9 mouse cellular contexts compared by ENCODE assay signal in the genomic region with DNA sequence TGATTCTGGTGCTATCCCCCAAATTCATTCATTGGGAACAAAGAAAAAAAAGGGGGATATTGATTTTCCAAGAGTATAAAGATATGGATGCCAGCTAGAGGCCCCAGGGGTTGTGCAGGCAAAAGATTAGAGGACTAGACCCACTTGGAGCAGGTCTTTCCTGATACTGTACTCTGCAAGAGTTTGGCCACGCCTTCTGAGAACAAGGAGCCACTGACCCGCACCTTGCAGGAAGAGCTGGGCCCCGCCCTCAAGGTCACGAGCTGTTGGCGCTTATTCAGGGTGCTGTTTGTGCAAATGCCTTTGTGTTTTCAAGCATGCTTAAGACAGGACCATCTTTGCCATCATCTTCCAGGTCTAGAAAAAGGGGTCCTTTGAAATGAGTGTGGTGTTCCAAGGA. TPM values are rescaled to one million over a fixed set of nuclear protein-coding genes. Genes with fewer than 3 reads are reported as not detected.
DNase-seq lines count a peak whose midpoint lies in the region; ATAC-seq and TF ChIP-seq lines count a peak whose summit lies in the region.
"Had no signal": no experiment of that assay in that cellular context is flagged by ENCODE, and none has a peak within 500 bp of the region (broad histone marks: within the 10 kb centered on the region; RNA-seq: fewer than 3 reads in every experiment).

No protein-coding gene starts in this region.

- no peak for DNase-seq in limb, embryonic 11.5 days (ENCODE audit: low spot score)
- no peak for DNase-seq in limb, embryonic 10.5 days (ENCODE audit: low spot score)
- peak; percentile 43 for DNase-seq in R1 (ENCODE audit: low read depth, low spot score)
- DNase-seq in forebrain, embryonic 14.5 days (ENCODE audit: low spot score), result no peak
- no peak for DNase-seq in lung, postnatal 0 days (ENCODE audit: low spot score)
- DNase-seq in kidney, postnatal 10 days, result no peak
- no peak for DNase-seq in layer of hippocampus, postnatal 10 days (ENCODE audit: low spot score in 2 of 2)

- no peak overlapping the region for H3K4me2 ChIP-seq in limb, embryonic 11.5 days (ENCODE audit: low read depth, severe bottlenecking)
- no peak overlapping the region for H3K4me2 ChIP-seq in forebrain, embryonic 14.5 days (ENCODE audit: low read length)
- H3K4me2 ChIP-seq in neural tube, embryonic 13.5 days, result no peak overlapping the region
- H3K4me2 ChIP-seq in lung, postnatal 0 days (replicated peaks; ENCODE audit: low read depth, low read length), result no peak overlapping the region
- H3K4me2 ChIP-seq: heart, embryonic 11.5 days had no signal

- no peak for TF ChIP-seq EP300 in lung, postnatal 0 days (IDR thresholded peaks at IDR 0.05)

- 0 out of 2 replicates have a peak, but pooled peaks have one; percentile 26 for ATAC-seq in limb, embryonic 11.5 days (ENCODE audit: insufficient number of reproducible peaks, low FRiP score, low TSS enrichment, low read depth)
- ATAC-seq in forebrain, embryonic 14.5 days, result peak; percentile 41; the same call in 1 of the 2 replicates
- ATAC-seq in neural tube, embryonic 13.5 days (ENCODE audit: low read depth), result peak; percentile 40; the same call in 1 of the 2 replicates
- no peak for ATAC-seq in lung, postnatal 0 days

- H3K9me3 ChIP-seq in limb, embryonic 11.5 days (ENCODE audit: control insufficient read depth, low read length), result no peaks in the 10 kb centered on the region
- no peaks in the 10 kb centered on the region for H3K9me3 ChIP-seq in limb, embryonic 10.5 days (replicated peaks)
- H3K9me3 ChIP-seq in forebrain, embryonic 14.5 days (replicated peaks; ENCODE audit: control insufficient read depth, low read length), result no peaks in the 10 kb centered on the region
- H3K9me3 ChIP-seq in neural tube, embryonic 13.5 days, result peaks cover 3% of the 10 kb centered on the region; the same call in 1 of the 2 replicates
- no peaks in the 10 kb centered on the region for H3K9me3 ChIP-seq in lung, postnatal 0 days (ENCODE audit: low read length)

- 74% methylated on average over 5 of the region's 5 CpGs for WGBS in limb, embryonic 11.5 days
- 81% methylated on average over 5 of the region's 5 CpGs for WGBS in limb, embryonic 10.5 days
- 69% methylated on average over 5 of the region's 5 CpGs for WGBS in forebrain, embryonic 14.5 days
- 67% methylated on average over 5 of the region's 5 CpGs for WGBS in neural tube, embryonic 13.5 days
- 49% methylated on average over 5 of the region's 5 CpGs for WGBS in lung, postnatal 0 days

- H3K36me3 ChIP-seq in limb, embryonic 11.5 days (ENCODE audit: control insufficient read depth, insufficient read depth, low read length), result no peaks in the 10 kb centered on the region
- H3K36me3 ChIP-seq in limb, embryonic 10.5 days, result no peaks in the 10 kb centered on the region
- no peaks in the 10 kb centered on the region for H3K36me3 ChIP-seq in forebrain, embryonic 14.5 days (ENCODE audit: control insufficient read depth, insufficient read depth, low read length)
- H3K36me3 ChIP-seq in neural tube, embryonic 13.5 days, result no peaks in the 10 kb centered on the region
- H3K36me3 ChIP-seq in lung, postnatal 0 days (ENCODE audit: insufficient read depth, low read length), result no peaks in the 10 kb centered on the region

- no peak overlapping the region for H3K9ac ChIP-seq in limb, embryonic 11.5 days (ENCODE audit: low read length)
- H3K9ac ChIP-seq in forebrain, embryonic 14.5 days (ENCODE audit: low read length), result no peak overlapping the region
- no peak overlapping the region for H3K9ac ChIP-seq in neural tube, embryonic 13.5 days
- no peak overlapping the region for H3K9ac ChIP-seq in lung, postnatal 0 days (replicated peaks; ENCODE audit: low read depth)

- no peak overlapping the region for H3K27ac ChIP-seq in limb, embryonic 11.5 days (replicated peaks; ENCODE audit: low read depth, low read length)
- no peak overlapping the region for H3K27ac ChIP-seq in limb, embryonic 10.5 days
- H3K27ac ChIP-seq in forebrain, embryonic 14.5 days (ENCODE audit: low read depth, low read length), result no peak overlapping the region; the same call in 1 of the 2 replicates
- peak overlapping the region; percentile 59 for H3K27ac ChIP-seq in neural tube, embryonic 13.5 days (replicated peaks)
- no peak overlapping the region for H3K27ac ChIP-seq in lung, postnatal 0 days (ENCODE audit: low read length)

- no peaks in the 10 kb centered on the region for H3K4me1 ChIP-seq in limb, embryonic 11.5 days (ENCODE audit: control insufficient read depth, insufficient read depth, low read length)
- peaks cover 14% of the 10 kb centered on the region for H3K4me1 ChIP-seq in limb, embryonic 10.5 days
- peaks cover 7% of the 10 kb centered on the region; the same call in 1 of the 2 replicates for H3K4me1 ChIP-seq in forebrain, embryonic 14.5 days (ENCODE audit: control insufficient read depth, insufficient read depth, low read length)
- peaks cover 20% of the 10 kb centered on the region; the same call in 1 of the 2 replicates for H3K4me1 ChIP-seq in neural tube, embryonic 13.5 days (replicated peaks)
- H3K4me1 ChIP-seq in lung, postnatal 0 days (ENCODE audit: insufficient read depth, low read depth, low read length), result no peaks in the 10 kb centered on the region

- H3K27me3 ChIP-seq in limb, embryonic 11.5 days (ENCODE audit: control insufficient read depth, insufficient read depth, low read length), result no peaks in the 10 kb centered on the region
- H3K27me3 ChIP-seq in limb, embryonic 10.5 days (ENCODE audit: low read depth, poor library complexity, severe bottlenecking), result no peaks in the 10 kb centered on the region
- H3K27me3 ChIP-seq in forebrain, embryonic 14.5 days (replicated peaks; ENCODE audit: control insufficient read depth, insufficient read depth, low read length), result no peaks in the 10 kb centered on the region
- H3K27me3 ChIP-seq in neural tube, embryonic 13.5 days, result no peaks in the 10 kb centered on the region
- H3K27me3 ChIP-seq in lung, postnatal 0 days (replicated peaks; ENCODE audit: insufficient read depth, low read length), result no peaks in the 10 kb centered on the region

- TF ChIP-seq CTCF in lung, postnatal 0 days (IDR thresholded peaks at IDR 0.05), result no peak

- H3K4me3 ChIP-seq in limb, embryonic 11.5 days (ENCODE audit: low read depth, low read length), result no peak overlapping the region
- H3K4me3 ChIP-seq in limb, embryonic 10.5 days, result no peak overlapping the region
- H3K4me3 ChIP-seq in forebrain, embryonic 14.5 days (ENCODE audit: low read depth, low read length), result no peak overlapping the region
- H3K4me3 ChIP-seq in neural tube, embryonic 13.5 days, result no peak overlapping the region
- no peak overlapping the region for H3K4me3 ChIP-seq in lung, postnatal 0 days (ENCODE audit: low read depth, low read length)

RNA-seq across cellular contexts. Expression of gene Slc7a1, which starts 54.5 kb away (rescaled TPM):
- polyA plus RNA-seq in limb, embryonic 11.5 days (2014; fragmentation: Nextera tagmentation; extraction: Ambion mirVana), result 16.4 and 20.4 TPM in 2 replicates
- 13.2 and 17.8 TPM in 2 replicates for polyA plus RNA-seq in limb, embryonic 10.5 days (2016; fragmentation: Nextera tagmentation; extraction: Ambion mirVana)
- 30.0 and 44.2 TPM in 2 replicates for polyA plus RNA-seq in forebrain, embryonic 14.5 days (2014; fragmentation: Nextera tagmentation; extraction: Ambion mirVana)
- polyA plus RNA-seq in neural tube, embryonic 13.5 days (2015; fragmentation: Nextera tagmentation; extraction: Ambion mirVana), result 31.8 and 32.3 TPM in 2 replicates
- polyA plus RNA-seq in lung, postnatal 0 days (2015; fragmentation: Nextera tagmentation; extraction: Ambion mirVana), result 5.8 and 6.0 TPM in 2 replicates
- 10 to 100 TPM; 72.2 to 73.1 TPM for total RNA-seq in layer of hippocampus, postnatal 10 days (2021)
